Mouse (Mus musculus) T-helper 2 cell (primary cell): ENCODE measurements around the gene Mcu.

Experiments
- in situ Hi-C: fragments of 300-600 bp; cut with MboI, MseI; formaldehyde crosslinking; loops from one replicate; pipeline ENCODE4 v1.15.1; 2025; ENCODE audit warnings: high pct_unique_total_duplicates

Gene Mcu

GRCm38 (mm10) chr10:59616522-59616921, at the start of gene Mcu:
TSS of gene Mcu (minus strand) at chr10:59616692.
- in situ Hi-C loops: loop anchor here (5.0 kb wide), 1 partner anchor 96 kb away; no protein-coding TSS in a partner anchor

- in situ Hi-C loops: no loop called here
Observed at GRCm38 (mm10) chr10:59665503-59666291, 49.2 kb upstream of the Mcu start.

GRCm38 (mm10) chr10:59664765-59665164, 48.3 kb upstream of the Mcu start:
- in situ Hi-C loops: no loop called here

GRCm38 (mm10) chr10:59656799-59657198, 40.3 kb upstream of the Mcu start:
- in situ Hi-C loops: no loop called here

- in situ Hi-C loops: no loop called here
Observed at GRCm38 (mm10) chr10:59646821-59647378, 30.4 kb upstream of the Mcu start.

- in situ Hi-C loops: no loop called here
Observed at GRCm38 (mm10) chr10:59645153-59645552, 28.7 kb upstream of the Mcu start.

- in situ Hi-C loops: no loop called here
Observed at GRCm38 (mm10) chr10:59644710-59645109, 28.2 kb upstream of the Mcu start.

GRCm38 (mm10) chr10:59643645-59644044, 27.2 kb upstream of the Mcu start:
- in situ Hi-C loops: no loop called here

GRCm38 (mm10) chr10:59642659-59643377, 26.3 kb upstream of the Mcu start:
- in situ Hi-C loops: no loop called here

- in situ Hi-C loops: no loop called here
Observed at GRCm38 (mm10) chr10:59638576-59638975, 22.1 kb upstream of the Mcu start.

GRCm38 (mm10) chr10:59637596-59638124, 21.2 kb upstream of the Mcu start:
- in situ Hi-C loops: no loop called here

GRCm38 (mm10) chr10:59636751-59637533, 20.4 kb upstream of the Mcu start:
- in situ Hi-C loops: no loop called here

- in situ Hi-C loops: no loop called here
Observed at GRCm38 (mm10) chr10:59636048-59636447, 19.6 kb upstream of the Mcu start.

- in situ Hi-C loops: no loop called here
Observed at GRCm38 (mm10) chr10:59629506-59629782, 13.0 kb upstream of the Mcu start.

GRCm38 (mm10) chr10:59628641-59629505, 12.4 kb upstream of the Mcu start:
- in situ Hi-C loops: no loop called here

GRCm38 (mm10) chr10:59623496-59623895, 7.0 kb upstream of the Mcu start:
- in situ Hi-C loops: no loop called here

GRCm38 (mm10) chr10:59621355-59621754, 4.9 kb upstream of the Mcu start:
- in situ Hi-C loops: no loop called here

GRCm38 (mm10) chr10:59617776-59618175, 1.3 kb upstream of the Mcu start:
- in situ Hi-C loops: loop anchor here (5.0 kb wide), 1 partner anchor 95 kb away; no protein-coding TSS in a partner anchor

GRCm38 (mm10) chr10:59615981-59616520, 441 bp downstream of the Mcu start, which contains the start of gene Gm10322:
TSS of gene Gm10322 (plus strand) at chr10:59616063.
- in situ Hi-C loops: loop anchor here (5.0 kb wide), 1 partner anchor 96 kb away; no protein-coding TSS in a partner anchor

GRCm38 (mm10) chr10:59615411-59615810, 1.1 kb downstream of the Mcu start:
- in situ Hi-C loops: loop anchor here (5.0 kb wide), 1 partner anchor 97 kb away; no protein-coding TSS in a partner anchor
